Mouse (Mus musculus) layer of hippocampus, postnatal 25 days (tissue): ENCODE results near the gene E130308A19Rik. TPM values are rescaled to one million over a fixed set of nuclear protein-coding genes. Genes with fewer than 3 reads are reported as not detected.

Experiments
- DNase-seq, 2 experiments: peaks; one replicate each; pipeline ENCODE4 v3.0.0; 2022; ENCODE audit warnings: mixed read lengths in 2 of 2, low spot score in 1 of 2; ENCODE audit errors: extremely low spot score in 1 of 2
- total RNA-seq, 2 experiments: library from RNA; stranded (reverse); gene quantifications; 2 replicates each; pipeline ENCODE4 v1.2.3; 2021

E130308A19Rik gene
- total RNA-seq, 2 experiments from 2014 or later: 12.8 to 13.9 TPM

GRCm38 (mm10) chr4:59675699-59676098, 49.7 kb downstream of the E130308A19Rik start:
- DNase-seq: no peak

- DNase-seq: no peak
Measured at GRCm38 (mm10) chr4:59681383-59681782, 55.4 kb downstream of the E130308A19Rik start.

- no peak for DNase-seq
Measured at GRCm38 (mm10) chr4:59682491-59682890, 56.5 kb downstream of the E130308A19Rik start.

DNA sequence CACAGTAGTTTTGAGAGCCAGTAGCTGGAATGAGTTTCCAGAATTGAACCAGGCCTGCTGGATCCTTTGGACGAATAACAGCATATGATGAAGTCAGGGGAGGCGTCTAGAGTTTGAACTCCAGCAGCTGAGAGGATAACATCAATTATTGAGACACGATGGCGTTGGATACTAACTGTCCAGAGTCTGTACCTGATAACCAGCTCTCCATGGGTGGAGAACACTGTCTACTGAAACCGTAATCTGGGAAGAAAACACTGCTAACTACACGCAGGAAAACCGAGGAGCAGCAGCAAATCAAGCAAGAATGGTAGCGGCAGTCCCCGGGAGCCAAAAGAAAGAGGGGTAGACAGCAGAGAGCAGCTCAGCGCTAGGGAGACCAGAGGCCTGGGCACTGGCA, 56.9 kb downstream of the E130308A19Rik start:
- no peak for DNase-seq

GRCm38 (mm10) chr4:59684306-59684705, 58.3 kb downstream of the E130308A19Rik start:
- DNase-seq: no peak

- DNase-seq: no peak
Measured at GRCm38 (mm10) chr4:59686716-59687115, 60.7 kb downstream of the E130308A19Rik start.

GRCm38 (mm10) chr4:59689055-59689454, 63.0 kb downstream of the E130308A19Rik start:
- no peak for DNase-seq

GRCm38 (mm10) chr4:59690145-59690544, 64.1 kb downstream of the E130308A19Rik start:
- no peak for DNase-seq

DNA sequence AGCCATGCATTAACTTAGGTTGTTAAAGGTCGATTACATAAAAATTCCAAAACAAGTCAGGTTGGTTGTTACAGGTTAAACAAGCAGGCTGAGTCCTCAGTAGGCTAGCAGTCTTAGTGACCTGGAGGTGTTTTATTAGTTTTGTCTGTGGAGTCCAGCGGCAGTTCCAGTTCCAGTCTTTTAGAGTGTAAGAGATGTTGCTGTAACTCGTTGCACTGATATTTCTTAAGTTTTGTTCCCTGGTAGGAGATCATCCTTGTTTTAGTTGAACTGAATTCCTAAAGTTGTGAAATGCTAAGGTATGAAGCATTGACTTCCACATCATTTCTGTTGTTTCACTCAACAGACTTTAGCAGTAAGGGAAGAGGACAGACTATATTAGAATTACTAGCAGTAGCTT, 70.8 kb downstream of the E130308A19Rik start:
- DNase-seq: no peak

DNA sequence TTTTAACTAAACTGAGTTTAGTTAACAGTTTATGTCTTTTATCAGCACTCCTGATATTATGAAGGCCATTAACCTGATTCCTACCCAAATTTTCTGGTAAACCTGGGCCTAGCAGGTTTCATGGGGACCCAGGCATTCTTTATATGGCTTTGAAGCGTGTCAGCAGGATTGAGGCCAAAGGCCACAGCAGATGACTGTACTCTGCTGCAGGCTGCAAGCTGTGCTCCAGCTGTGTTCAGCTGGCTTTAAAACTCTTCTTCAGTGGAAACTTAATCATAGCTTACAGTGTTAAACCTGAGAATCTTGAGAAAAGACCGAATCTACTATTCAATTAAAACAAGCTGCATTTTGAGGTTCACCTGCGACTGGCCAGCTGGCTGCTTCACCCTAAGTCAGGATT, 71.9 kb downstream of the E130308A19Rik start:
- DNase-seq: no peak

GRCm38 (mm10) chr4:59699014-59699792, 73.2 kb downstream of the E130308A19Rik start:
- no peak for DNase-seq

DNA sequence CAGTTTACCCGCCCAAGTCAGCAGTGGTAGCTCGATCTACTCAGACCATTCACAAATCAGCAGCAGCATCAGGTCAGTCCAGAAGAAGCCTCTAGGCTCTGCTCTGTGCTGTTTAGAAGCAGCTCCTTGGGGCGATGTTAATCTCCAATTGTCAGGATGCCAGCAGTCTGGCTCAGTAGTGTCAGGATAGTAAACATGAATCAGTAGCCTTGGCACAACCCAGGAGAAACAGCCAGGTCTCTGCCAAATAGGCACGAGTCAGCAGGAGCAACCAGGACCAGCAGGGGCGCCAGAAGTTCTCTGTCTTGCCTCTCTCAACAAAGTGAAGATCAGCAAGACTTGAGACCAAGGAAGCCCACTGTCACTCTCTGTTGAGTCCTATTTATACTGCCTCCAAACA, 83.3 kb downstream of the E130308A19Rik start:
- DNase-seq: no peak

GRCm38 (mm10) chr4:59710736-59711389, 84.9 kb downstream of the E130308A19Rik start:
- DNase-seq: no peak

DNA sequence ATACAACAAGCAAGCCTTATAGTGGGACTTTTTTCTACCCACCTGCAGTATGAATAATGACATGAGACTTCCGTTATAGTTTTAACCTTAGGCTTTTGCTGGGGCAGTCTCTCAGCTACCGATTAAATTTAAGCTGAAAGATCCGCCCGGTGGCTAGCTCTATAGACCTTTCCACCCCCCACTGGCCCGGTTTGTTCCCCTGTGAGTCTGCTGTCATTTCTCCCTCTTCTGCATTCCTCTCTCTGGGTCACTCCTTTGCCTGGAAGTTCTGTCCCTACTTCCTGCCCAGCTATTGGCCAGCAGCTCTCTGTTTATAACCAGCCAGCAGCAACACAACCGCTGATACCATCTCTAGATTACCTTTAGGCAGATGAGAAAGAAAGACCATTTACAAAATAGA, 86.4 kb downstream of the E130308A19Rik start:
- DNase-seq: no peak

DNA sequence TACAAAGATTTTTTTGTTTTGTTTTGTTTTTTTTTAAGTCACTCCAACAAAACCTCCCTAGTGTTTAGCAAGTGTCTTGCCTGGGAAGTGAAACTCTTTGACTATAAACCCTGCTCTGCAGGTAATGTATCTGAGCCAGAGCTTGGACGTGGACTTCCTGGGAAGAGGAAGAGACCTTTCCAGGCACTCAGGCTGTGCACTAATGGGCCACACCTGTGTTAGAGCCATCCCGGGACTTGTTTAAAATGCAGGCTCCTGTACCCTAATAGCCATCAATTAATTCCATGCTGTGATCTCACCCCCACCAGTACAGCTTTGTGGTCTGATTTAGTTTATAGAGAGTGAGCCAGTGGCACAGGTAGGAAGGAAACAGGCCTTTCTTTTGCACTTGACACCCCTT, 86.9 kb downstream of the E130308A19Rik start:
- no peak for DNase-seq

GRCm38 (mm10) chr4:59714472-59714871, 88.5 kb downstream of the E130308A19Rik start:
- DNase-seq: no peak

GRCm38 (mm10) chr4:59714926-59715325, 88.9 kb downstream of the E130308A19Rik start:
- no peak for DNase-seq

GRCm38 (mm10) chr4:59715531-59715930, 89.5 kb downstream of the E130308A19Rik start:
- no peak for DNase-seq

DNA sequence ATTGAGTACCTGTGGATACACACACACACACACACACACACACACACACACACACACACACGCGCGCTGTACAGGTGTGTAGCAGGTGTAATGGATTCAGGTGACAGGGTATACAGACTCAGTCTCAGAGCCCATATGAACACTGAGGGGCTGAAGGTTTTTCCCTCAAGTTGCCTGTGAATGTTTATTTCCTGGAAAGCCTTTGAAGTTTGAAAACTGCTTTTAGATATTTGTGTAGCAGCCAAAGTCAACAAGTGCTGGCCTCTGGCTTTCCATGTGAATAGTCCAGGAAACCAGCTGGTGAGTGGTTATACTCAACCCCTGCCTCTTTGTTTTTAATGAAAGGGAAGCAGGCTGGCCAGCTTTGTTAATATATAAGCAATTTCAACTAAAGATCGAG, 91.3 kb downstream of the E130308A19Rik start:
- no peak for DNase-seq

GRCm38 (mm10) chr4:59718542-59718941, 92.5 kb downstream of the E130308A19Rik start:
- no peak for DNase-seq

DNA sequence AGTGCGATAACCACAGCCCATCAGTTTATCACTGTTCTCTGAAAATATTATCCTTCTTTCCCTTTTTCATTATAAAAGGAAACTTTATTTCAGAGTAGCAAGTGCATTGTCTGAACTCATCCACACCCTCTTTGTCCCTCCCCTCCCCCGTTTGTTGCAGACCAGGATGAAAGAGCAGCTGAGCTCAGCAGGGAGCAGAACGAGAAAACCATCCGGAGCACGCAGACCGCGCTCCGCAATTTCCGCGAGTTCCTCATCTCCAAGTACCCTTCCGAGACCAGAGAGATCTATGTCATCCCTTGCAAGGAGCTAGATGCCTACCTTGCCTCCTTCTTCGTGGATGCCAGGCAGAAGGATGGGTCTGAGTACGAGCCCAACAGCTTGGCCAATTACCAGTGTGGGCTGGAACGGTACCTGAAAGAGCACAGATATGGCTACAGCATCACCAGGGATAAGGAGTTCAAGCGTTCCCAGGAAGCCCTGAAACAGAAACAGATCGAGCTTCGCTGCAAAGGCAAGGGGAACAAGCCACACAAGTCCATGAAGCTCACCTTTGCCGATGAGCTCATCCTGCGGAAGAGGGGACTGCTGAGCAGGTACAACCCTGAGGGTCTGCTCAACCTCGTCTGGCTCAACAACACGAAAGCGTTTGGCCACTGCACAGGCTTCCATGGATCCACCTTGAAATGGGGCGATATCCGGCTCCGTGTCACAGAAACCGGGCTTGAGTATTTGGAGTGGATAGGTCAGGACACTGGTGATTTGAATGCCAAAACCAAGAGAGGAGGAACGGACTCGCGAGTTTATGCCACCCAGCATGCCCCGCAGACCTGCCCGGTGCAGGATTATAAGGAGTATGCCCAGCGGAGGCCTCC, 93.7 kb downstream of the E130308A19Rik start:
- DNase-seq: no peak
